Mouse (Mus musculus) testis, adult 2 months (tissue): ENCODE results near the gene Kat14.

Source experiments
- CTCF ChIP-seq: fragments of 200-500 bp; IDR thresholded peaks from 2 replicates; pipeline ENCODE4 v1.5.1; 2012; ENCODE audit warnings: low read depth, mild to moderate bottlenecking, inconsistent platforms, low read length, moderate library complexity; ENCODE audit not compliant: control insufficient read depth, insufficient read depth, insufficient replicate concordance
- POLR2A ChIP-seq: fragments of 200-500 bp; IDR thresholded peaks from 2 replicates; pipeline ENCODE4 v1.6.1; 2012; ENCODE audit warnings: low read depth, mild to moderate bottlenecking, inconsistent platforms, low read length, moderate library complexity; ENCODE audit not compliant: control insufficient read depth

DNA sequence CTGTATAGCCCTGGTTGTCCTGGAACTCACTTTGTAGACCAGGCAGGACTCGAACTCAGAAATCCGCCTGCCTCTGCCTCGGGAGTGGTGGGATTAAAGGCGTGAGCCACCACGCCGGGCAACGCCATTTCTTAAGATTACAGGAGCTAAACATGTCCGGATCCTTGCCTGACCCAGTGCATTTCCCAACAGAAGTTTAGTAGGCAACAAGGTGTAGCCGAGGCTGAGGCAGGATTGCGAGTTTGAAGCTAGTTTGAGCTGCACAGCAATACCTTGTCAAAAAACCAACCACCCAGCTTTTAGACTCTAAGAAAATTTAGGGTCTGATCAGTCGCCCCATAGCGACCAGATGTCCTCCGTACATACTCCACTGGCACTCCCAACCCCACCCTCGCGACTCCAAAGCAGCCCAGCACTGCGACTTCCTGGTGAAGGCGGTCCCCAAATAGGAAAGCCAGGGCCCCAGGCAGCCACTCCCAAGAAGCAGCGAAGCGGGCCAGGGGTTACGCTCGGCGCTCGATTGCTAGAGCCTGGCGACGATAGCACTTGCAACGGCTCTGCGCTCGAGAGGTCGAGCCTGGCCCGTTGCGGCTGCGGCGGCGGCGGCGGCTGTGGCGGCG lies at the start of gene Kat14, which contains the start of gene Pet117:
- TF ChIP-seq CTCF = no peak
- peak; percentile 56; the same call in 1 of the 2 replicates for TF ChIP-seq POLR2A
